Mouse (Mus musculus) hindbrain, embryonic 11.5 days (tissue): ENCODE measurements at regions not wholly inside any gene's neighbourhood (a gene's known extent, or its start where the extent isn't known, plus 50 kb on each side); places are given as distances from the start of the nearest gene placed in this dataset.
A peak's percentile ranks its signal among the peaks of the same experiment; 100 is the strongest.

ENCODE experiments used
- ATAC-seq: fragments of 200-750 bp; cut with Nextera tagmentation; 2 replicates; pipeline ENCODE4 v1.8.0; 2017; ENCODE audit warnings: mild to moderate bottlenecking, moderate TSS enrichment, moderate library complexity; ENCODE audit not compliant: low FRiP score
- DNase-seq: peaks from one replicate; pipeline ENCODE4 v3.0.0-alpha.2; 2015; ENCODE audit warnings: low spot score
- H3K27ac ChIP-seq: fragments of 300-500 bp; sonication (generic); 2 replicates; pipeline ENCODE4 v1.5.1; 2014; ENCODE audit warnings: mild to moderate bottlenecking, low read depth, low read length
- H3K27me3 ChIP-seq: fragments of 300-500 bp; sonication (generic); 2 replicates; pipeline ENCODE4 v1.6.1; 2014; ENCODE audit warnings: mild to moderate bottlenecking, low read length, moderate library complexity, mixed read lengths; ENCODE audit not compliant: control insufficient read depth, insufficient read depth
- H3K36me3 ChIP-seq: fragments of 300-500 bp; sonication (generic); 2 replicates; pipeline ENCODE4 v1.6.1; 2014; ENCODE audit warnings: mild to moderate bottlenecking, low read length, moderate library complexity, mixed read lengths; ENCODE audit not compliant: control insufficient read depth, insufficient read depth
- H3K4me1 ChIP-seq: fragments of 300-500 bp; sonication (generic); replicated peaks from 2 replicates; pipeline ENCODE4 v1.6.1; 2014; ENCODE audit warnings: low read length, mixed read lengths; ENCODE audit not compliant: control insufficient read depth, insufficient read depth
- H3K4me2 ChIP-seq: fragments of 300-500 bp; sonication (generic); replicated peaks from 2 replicates; pipeline ENCODE4 v1.6.1; 2014; ENCODE audit warnings: mild to moderate bottlenecking, low read depth, low read length
- H3K4me3 ChIP-seq: fragments of 300-500 bp; sonication (generic); 2 replicates; pipeline ENCODE4 v1.5.1; 2014; ENCODE audit warnings: low read depth, low read length
- H3K9ac ChIP-seq: fragments of 300-500 bp; sonication (generic); 2 replicates; pipeline ENCODE4 v1.6.1; 2014; ENCODE audit warnings: low read depth, low read length
- H3K9me3 ChIP-seq: fragments of 300-500 bp; sonication (generic); 2 replicates; pipeline ENCODE4 v1.6.1; 2016; ENCODE audit warnings: low read length; ENCODE audit not compliant: control insufficient read depth
- WGBS: fragments of 180-500 bp; shearing (Covaris S2); extraction: QIAGEN DNeasy Blood & Tissue Kit; methylation state at CpG from one replicate; pipeline ENCODE4 v1.1.7; 2014; 5-methylcytosine and 5-hydroxymethylcytosine counted together

DNA sequence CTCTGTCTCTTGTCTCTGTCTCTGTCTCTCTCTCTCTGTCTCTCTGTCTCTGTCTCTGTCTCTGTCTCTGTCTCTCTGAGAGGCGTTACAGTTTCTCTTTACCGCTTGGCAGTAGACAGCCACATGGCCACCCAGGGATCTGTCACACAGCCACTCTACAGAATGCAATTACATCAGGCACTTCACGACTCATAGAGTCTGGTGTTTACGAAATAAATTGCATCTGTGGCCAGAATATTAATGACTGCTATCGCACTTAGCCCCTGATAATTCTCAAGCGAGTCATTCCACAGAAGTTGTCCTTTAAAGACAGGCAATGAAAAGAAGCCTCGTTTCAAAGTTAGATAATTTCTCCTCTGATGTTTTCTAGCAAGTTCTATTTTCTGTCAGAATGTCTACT lies 170.9 kb upstream of the Phyhipl start:
- Histone ChIP-seq H3K27ac (no peak overlapping the region), H3K9ac (no peak overlapping the region), H3K4me1 (no peaks in the 10 kb centered on the region), H3K27me3 (no peaks in the 10 kb centered on the region), H3K9me3 (no peaks in the 10 kb centered on the region), H3K36me3 (no peaks in the 10 kb centered on the region), H3K4me3 (no peak overlapping the region), H3K4me2 (no peak overlapping the region)
- no peak for DNase-seq
- ATAC-seq, result no peak
- WGBS, result 82% methylated on average over 7 of the region's 7 CpGs

DNA sequence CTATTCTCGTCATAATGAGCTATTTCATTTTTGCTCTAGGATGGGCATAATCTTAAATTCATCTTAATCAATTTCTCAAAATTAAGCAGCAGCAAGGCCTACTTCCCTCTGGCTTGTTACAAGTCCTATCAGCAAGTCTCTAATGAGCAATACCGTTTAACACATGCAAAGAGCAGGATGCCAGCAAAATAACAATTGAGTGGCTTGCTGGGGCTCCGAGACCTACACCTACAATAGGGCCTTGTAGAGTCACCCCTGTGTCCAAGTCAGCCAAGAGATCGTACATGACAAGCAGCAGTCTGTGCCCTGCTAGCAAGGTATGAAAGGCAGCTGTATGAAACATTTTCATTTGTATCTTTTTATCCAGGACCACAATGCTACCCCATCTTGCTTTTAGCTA lies 169.7 kb upstream of the Phyhipl start:
- DNase-seq, result no peak
- no peak for ATAC-seq
- Histone ChIP-seq H3K4me2 (no peak overlapping the region), H3K4me1 (no peaks in the 10 kb centered on the region), H3K27ac (no peak overlapping the region), H3K9me3 (no peaks in the 10 kb centered on the region), H3K9ac (no peak overlapping the region), H3K36me3 (no peaks in the 10 kb centered on the region), H3K27me3 (no peaks in the 10 kb centered on the region), H3K4me3 (no peak overlapping the region)
- WGBS, result 91% methylated on average over 4 of the region's 4 CpGs

DNA sequence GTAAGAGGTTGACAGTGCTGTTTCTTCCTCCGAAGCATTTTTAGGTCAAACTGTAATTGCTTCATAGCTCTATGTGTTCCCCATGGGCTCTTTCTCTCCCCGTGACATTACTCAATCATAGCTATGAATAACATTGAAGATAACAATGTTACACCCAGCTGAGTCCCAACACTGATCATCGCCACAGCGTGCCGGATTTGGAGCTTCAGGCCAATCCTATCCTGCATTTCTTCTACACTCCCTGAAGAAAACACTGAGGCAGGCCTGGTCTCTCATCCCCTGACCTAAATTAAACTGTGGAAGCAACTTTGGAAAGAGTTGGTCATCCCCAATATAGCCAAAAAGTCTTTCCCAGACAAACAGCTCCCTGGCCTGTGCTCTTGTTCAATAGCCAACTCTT lies 168.7 kb upstream of the Phyhipl start:
- H3K27ac ChIP-seq, result no peak overlapping the region
- H3K9me3 ChIP-seq, result no peaks in the 10 kb centered on the region
- 83% methylated on average over 5 of the region's 5 CpGs for WGBS

DNA sequence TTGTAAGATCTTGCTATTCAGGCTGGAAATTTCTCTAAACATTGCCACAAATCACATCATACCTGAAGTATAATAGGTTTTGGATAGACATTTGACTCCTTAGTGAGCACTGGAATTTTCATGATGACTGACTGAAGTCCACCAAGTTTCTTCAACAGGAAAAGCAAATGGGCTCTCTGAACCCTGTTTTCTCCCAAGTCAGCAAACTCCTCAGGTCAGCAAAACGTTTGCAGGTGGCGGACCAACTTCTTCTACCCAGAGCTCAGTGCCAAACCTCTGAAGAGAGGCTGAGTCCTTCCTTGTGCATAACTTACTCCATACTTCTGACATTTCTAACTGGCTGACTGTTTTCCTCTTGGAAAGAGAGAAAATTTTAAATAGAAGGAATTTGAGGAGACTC lies 164.2 kb upstream of the Phyhipl start:
- Histone ChIP-seq H3K4me3 (no peak overlapping the region), H3K27me3 (no peaks in the 10 kb centered on the region), H3K4me2 (no peak overlapping the region), H3K4me1 (no peaks in the 10 kb centered on the region), H3K27ac (no peak overlapping the region), H3K9me3 (no peaks in the 10 kb centered on the region), H3K36me3 (no peaks in the 10 kb centered on the region), H3K9ac (no peak overlapping the region)
- DNase-seq (no peak), ATAC-seq (no peak)
- 85% methylated on average over 2 of the region's 2 CpGs for WGBS

More for the DNA sequence above, 168.7 kb upstream of the Phyhipl start:
- ATAC-seq, result no peak
- no peaks in the 10 kb centered on the region for H3K27me3 ChIP-seq
- H3K9ac ChIP-seq, result no peak overlapping the region
- H3K36me3 ChIP-seq, result no peaks in the 10 kb centered on the region
- no peak overlapping the region for H3K4me2 ChIP-seq
- H3K4me1 ChIP-seq, result no peaks in the 10 kb centered on the region
- H3K4me3 ChIP-seq, result no peak overlapping the region
- DNase-seq, result no peak

DNA sequence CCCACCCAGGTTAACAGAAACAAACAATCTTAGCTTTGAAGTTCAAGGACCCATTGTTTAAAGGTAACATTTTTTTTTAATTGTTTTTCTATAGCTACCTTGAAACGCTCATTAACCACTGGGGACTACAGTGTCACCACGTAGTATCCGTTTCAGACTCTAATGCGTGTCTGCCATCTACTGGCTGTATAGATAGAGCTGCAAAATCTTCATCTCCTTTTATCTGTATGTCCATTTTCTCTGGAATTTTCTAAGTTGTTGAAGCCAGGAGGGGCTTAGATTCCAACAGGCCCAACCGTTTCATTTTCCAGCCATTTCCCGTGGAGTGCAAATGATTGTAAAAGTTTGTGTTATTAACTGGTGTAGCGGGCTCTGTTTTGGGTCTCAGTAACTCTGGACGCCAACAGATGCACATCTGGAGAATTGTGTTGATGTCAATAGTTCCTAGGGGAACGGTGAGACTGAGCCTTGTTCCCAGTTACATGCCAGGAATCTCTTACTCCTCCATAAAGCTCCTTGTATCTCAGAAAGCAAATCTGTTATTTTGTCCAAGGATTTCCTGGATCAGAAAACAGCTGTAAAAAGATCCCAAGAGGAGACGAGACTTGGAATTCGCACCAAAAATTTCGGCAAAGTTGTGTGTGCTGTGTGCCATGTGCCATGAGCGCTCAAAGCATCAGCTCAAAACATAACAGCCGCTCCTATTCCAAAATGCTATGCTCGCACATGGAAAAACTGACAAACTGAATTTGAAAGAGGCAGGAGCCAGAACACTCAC lies 158.8 kb upstream of the Phyhipl start:
- no peak for ATAC-seq
- Histone ChIP-seq H3K4me3 (no peak overlapping the region), H3K27ac (no peak overlapping the region), H3K4me2 (no peak overlapping the region), H3K9me3 (no peaks in the 10 kb centered on the region), H3K9ac (no peak overlapping the region), H3K27me3 (no peaks in the 10 kb centered on the region), H3K36me3 (no peaks in the 10 kb centered on the region), H3K4me1 (no peaks in the 10 kb centered on the region)
- DNase-seq, result peak; percentile 50
- WGBS, result 66% methylated on average over 15 of the region's 15 CpGs

DNA sequence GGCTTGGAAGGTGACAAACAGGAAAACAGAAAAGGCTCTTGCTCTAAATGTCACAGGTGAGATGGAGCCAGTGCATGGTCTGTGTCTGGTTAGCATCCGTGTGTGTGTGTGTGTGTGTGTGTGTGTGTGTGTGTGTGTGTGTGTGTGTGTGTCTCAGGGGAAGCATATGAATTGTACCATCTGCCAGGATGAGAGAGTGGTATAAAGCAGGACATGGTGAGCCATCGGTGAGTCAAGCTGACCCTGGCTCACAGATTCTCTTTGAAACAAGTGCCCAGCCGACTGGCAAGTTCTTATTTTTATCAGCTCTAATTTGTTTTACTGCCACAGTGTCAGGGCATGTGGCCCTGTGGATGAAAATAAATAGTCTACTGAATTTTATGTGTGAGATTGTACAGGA lies 153.6 kb upstream of the Phyhipl start:
- ATAC-seq, result no peak
- Histone ChIP-seq H3K27ac (no peak overlapping the region), H3K9ac (no peak overlapping the region), H3K4me3 (no peak overlapping the region), H3K9me3 (no peaks in the 10 kb centered on the region), H3K4me2 (no peak overlapping the region), H3K4me1 (no peaks in the 10 kb centered on the region; the same call in 1 of the 2 replicates), H3K36me3 (no peaks in the 10 kb centered on the region), H3K27me3 (no peaks in the 10 kb centered on the region)
- WGBS, result 68% methylated on average over 3 of the region's 3 CpGs
- no peak for DNase-seq

DNA sequence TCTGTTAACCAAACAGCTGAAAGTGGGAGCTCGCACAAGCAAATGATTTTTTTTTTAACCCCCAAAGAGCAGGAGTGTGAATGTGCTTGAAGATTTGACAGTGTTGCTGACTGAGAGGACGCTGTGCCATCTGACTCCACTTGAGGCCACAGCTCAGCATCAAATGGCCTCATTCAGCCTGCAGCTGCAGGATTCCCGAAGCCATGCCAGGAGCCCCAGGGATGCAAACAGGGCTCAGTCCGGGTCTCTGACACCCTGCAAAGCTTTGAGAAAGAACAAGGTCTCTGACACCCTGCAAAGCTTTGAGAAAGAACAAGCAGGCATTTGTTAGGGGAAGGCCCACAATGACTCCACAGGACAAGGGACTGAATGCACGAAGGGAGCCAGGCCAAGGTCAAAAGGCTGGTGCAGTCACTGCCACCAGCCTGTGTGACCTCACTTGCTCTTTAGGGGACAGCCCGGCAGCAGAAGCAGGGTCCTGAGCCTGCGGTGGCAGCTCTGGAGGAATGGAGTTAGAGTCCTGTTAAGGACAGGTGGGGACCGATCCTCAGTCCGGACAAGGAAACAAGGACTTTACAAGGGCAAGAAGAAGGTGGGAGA lies 151.1 kb upstream of the Phyhipl start:
- no peaks in the 10 kb centered on the region for H3K27me3 ChIP-seq
- no peak overlapping the region for H3K9ac ChIP-seq
- H3K27ac ChIP-seq, result no peak overlapping the region
- H3K36me3 ChIP-seq, result no peaks in the 10 kb centered on the region
- no peak overlapping the region for H3K4me2 ChIP-seq
- no peaks in the 10 kb centered on the region; the same call in 1 of the 2 replicates for H3K4me1 ChIP-seq
- no peak overlapping the region for H3K4me3 ChIP-seq
- DNase-seq (no peak), ATAC-seq (no peak)
- H3K9me3 ChIP-seq, result no peaks in the 10 kb centered on the region
- 32% methylated on average over 9 of the region's 9 CpGs for WGBS

DNA sequence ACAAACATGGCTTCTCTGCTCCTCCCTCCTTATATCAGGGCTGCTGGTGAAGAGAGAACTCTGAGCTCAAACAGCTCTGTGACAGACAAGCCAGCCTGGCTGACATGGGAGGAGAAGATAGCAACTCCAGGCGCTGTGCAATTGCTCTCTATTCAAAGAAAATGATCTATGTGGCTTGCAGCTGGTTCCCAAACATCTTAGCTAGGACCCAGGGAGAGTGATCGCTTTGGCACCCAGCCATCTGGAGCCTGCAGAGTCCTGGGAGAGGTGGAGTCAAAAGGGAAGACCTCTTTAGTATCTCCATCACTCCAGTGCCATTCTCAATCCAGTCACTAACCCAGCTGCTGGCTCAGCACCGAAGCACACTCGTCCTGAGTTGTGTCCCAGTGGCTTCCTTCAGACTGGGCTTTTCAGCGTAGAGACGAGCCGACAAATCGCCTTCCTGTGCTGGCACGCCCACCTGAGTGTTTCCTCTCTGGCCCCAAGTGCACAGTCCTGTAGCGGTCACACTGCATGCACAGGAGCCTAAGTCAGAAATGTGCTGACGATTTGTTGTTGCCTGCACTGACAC lies 145.1 kb upstream of the Phyhipl start:
- Histone ChIP-seq H3K27me3 (no peaks in the 10 kb centered on the region), H3K9me3 (no peaks in the 10 kb centered on the region), H3K36me3 (no peaks in the 10 kb centered on the region), H3K27ac (no peak overlapping the region), H3K4me2 (no peak overlapping the region), H3K4me1 (no peaks in the 10 kb centered on the region), H3K4me3 (no peak overlapping the region), H3K9ac (no peak overlapping the region)
- ATAC-seq (no peak), DNase-seq (no peak)
- 70% methylated on average over 11 of the region's 11 CpGs for WGBS

DNA sequence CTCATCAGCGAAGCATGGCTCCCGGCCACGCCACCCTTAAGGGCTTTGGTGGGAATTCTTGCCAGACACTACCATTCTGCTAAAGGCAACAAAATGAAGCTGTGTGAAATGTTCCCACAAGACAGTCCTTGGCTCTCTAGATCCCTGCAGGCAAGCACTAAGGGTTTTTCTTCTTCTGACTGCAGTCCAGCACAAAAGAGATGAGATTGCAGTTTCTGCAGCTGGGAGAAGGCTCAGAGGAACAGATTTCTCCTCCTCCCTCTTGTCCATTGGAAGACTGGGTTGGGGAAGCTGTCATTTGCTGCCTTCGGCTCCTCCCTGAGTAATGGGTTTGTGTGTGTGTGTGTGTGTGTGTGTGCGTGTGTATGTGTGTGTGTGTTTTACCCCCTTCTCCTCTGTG lies 144.1 kb upstream of the Phyhipl start:
- H3K27me3 ChIP-seq, result no peaks in the 10 kb centered on the region
- ATAC-seq (no peak), DNase-seq (no peak)
- H3K36me3 ChIP-seq, result no peaks in the 10 kb centered on the region
- H3K4me2 ChIP-seq, result no peak overlapping the region
- no peaks in the 10 kb centered on the region for H3K9me3 ChIP-seq
- WGBS, result 81% methylated on average over 5 of the region's 5 CpGs
- H3K4me3 ChIP-seq, result no peak overlapping the region
- no peak overlapping the region for H3K9ac ChIP-seq
- no peak overlapping the region for H3K27ac ChIP-seq
- H3K4me1 ChIP-seq, result no peaks in the 10 kb centered on the region
